Mouse (Mus musculus) liver, adult (tissue): Measurements from ENCODE around the gene Egfr.
A peak's percentile ranks its signal among the peaks of the same experiment; 100 is the strongest.

Source experiments
- GATA4 ChIP-seq: IDR thresholded peaks from 2 replicates; pipeline ENCODE4 v1.6.1; 2014; ENCODE audit warnings: mild to moderate bottlenecking, low read length; ENCODE audit not compliant: insufficient replicate concordance

Egfr gene

DNA sequence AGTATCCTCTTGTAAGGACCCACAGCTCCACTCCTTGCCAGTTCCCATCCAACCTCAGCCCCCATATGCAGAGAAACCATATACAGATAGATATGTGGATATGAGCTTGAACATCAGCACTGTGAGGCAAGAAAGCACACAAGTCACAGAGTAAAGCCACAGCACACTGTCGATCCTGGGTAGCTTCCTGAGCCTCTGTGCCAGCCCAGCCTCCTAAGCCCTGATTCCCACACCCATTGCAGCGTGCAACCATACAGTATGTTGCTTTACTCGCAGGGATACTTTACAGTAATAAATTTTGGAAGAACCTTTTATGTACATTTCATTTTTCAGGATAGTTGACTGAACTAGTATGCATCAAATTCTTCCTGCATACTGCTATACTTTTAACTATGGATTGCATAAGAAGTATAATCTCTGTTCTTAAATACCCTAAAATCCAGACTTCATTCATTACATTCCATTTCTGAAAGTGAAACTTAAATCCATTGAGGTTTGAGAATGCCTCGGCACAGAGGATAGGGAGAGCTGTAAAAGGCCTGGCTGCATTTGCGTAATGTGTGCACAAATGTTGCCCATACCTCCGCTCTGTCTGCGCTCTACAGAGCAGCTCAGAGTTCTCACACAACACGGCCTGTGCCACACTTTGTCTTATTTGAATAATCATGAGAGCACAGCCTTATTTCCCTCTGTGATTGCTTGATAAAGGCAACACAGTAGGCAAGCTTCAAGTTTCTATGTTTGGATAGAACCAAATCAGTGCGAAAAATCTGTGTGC is 14.2 kb downstream of the Egfr start:
- no peak for TF ChIP-seq GATA4

- no peak for TF ChIP-seq GATA4
These were observed 16.0 kb downstream of the Egfr start for GRCm38 (mm10) chr11:16767984-16768383.

GRCm38 (mm10) chr11:16769276-16769675 is 17.3 kb downstream of the Egfr start:
- no peak for TF ChIP-seq GATA4

GRCm38 (mm10) chr11:16769709-16770303 is 17.8 kb downstream of the Egfr start:
- no peak for TF ChIP-seq GATA4

DNA sequence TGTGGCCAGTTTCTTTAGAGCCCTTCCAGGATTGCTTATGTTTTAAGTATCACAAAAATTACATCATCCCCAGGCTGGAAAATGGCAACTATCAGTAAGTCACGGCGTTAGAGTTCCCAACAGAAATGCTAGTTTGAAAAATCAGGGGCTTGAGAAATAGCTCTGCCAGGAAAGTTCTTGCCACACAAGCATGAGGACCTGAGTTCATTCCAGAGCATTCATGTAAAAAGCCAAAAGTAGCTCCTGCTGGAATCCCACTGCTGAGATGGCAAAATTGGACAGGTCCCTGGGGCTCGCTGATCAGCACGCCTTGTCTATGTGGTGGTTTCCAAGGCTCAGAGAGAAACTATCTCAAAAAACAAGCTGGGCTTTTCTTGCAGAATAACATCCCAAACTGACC is 19.0 kb downstream of the Egfr start:
- no peak for TF ChIP-seq GATA4

- no peak for TF ChIP-seq GATA4
These were observed 20.7 kb downstream of the Egfr start for GRCm38 (mm10) chr11:16772717-16773116.

- TF ChIP-seq GATA4 = no peak
These were observed 25.0 kb downstream of the Egfr start for GRCm38 (mm10) chr11:16776967-16777366.

DNA sequence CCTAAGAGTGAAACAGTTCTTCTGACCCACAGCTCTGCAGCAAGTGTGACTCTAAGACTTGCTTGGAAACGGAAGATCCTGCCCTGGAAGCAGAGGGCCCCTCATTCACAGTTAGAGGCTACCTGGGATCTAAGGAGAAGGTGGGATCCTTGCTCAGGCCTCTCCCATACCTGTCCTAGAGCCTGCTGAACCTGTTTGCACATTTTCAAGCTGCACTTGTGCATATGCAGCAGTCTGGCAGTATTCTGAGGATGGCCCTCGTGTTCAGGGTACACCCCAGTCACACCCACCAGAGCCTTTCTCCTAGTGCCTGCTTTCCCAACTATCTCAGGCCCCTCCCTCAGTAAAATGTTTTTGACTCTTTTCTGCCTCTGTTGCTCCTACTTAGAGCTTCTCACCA is 29.6 kb downstream of the Egfr start:
- TF ChIP-seq GATA4 = no peak

GRCm38 (mm10) chr11:16783926-16784659 is 32.1 kb downstream of the Egfr start:
- peak; percentile 70; the same call in 1 of the 2 replicates for TF ChIP-seq GATA4

GRCm38 (mm10) chr11:16792638-16793585 is 40.9 kb downstream of the Egfr start:
- TF ChIP-seq GATA4 = no peak

- peak; percentile 67 for TF ChIP-seq GATA4
These were observed 43.0 kb downstream of the Egfr start for GRCm38 (mm10) chr11:16795012-16795411.

DNA sequence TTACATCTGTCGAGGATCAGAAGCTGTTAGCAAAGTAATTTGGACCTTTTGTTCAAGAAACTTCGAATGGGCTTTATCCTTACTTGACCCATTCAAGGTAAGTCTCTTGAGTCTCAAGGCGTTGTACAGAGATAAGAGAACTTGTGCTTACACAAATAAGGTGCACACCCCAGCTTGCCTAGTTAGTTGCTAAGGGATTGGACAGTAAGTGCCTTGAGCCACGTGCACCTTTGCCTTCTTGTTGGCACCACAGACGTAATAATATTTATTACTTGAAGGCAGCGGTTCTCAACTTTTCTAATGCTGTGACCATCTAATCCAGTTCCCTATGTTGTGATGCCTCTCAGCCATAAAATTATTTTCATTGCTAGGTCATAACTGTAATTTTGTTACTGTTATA is 43.5 kb downstream of the Egfr start:
- TF ChIP-seq GATA4 = no peak

GRCm38 (mm10) chr11:16797456-16797855 is 45.5 kb downstream of the Egfr start:
- no peak for TF ChIP-seq GATA4

DNA sequence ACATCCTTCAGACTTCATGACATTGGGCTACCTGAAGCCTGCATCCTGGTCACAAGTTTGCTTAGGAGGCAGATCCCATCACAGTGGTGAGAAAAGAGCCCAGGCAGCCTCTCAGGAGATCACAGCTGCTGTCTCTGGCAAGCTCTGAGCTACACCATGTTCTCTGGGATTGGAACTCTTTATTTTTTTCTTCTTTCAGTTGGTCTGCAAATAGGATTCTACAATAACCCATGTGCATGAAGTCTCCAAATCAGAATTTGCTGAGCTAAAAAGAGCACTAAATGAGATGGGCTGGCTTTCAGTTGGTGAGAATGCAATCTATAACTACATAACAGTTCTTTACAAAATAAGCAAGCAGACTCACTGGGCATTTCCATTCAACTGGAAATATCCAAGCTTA is 46.1 kb downstream of the Egfr start:
- TF ChIP-seq GATA4 = no peak

- TF ChIP-seq GATA4 = peak; percentile 89; the same call in 1 of the 2 replicates
These were observed 48.5 kb downstream of the Egfr start for GRCm38 (mm10) chr11:16800507-16800906.
